Mouse (Mus musculus) A20 (cell line): ENCODE results near the gene Bud13.

Experiments
- DNase-seq: peaks from one replicate; pipeline ENCODE4 v3.0.0-alpha.2; 2011; ENCODE audit warnings: low read depth, low spot score

Gene Bud13

DNA sequence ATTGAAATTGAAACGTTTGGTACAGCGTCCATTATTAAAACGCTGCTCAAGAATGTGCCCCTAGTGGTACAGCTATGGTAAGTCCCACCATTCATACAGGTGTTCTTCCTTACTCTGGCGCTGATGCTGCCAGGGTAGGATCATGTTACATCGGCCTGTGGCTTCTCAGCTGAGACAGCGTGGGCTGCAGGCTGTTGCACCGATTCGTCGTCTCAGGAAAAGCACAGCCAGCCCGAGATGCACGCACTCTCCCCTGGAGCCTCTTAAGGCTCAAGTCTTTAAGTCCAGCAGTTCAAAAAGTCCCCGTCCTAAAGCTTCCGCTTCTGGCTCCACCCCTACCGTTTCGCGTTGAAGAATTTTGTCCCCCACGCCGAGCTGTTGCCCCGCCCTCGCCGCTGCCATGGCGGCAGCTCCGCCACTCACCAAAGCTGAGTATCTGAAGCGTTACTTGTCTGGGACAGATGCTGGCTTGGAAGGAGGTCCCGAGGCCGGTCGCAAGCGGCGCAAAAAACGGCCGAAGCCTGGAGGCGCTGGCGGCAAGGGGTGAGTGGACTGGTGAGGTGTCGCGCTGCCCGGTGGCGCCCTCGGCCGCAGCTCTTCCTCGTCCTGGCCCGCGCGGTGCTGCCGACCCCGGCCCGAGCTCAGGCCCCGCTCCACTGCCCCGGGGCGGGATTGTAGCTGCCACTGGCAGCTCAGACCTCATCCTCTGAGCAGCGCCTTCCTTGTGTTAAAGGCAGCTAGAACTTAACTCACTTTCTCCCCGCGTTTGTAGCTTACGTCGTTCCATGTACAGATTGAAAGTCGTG, at the start of gene Bud13:
Bud13 (plus strand) TSS at position 378 of the 806 bp plus-strand sequence.
- peak; percentile 99 for DNase-seq

DNA sequence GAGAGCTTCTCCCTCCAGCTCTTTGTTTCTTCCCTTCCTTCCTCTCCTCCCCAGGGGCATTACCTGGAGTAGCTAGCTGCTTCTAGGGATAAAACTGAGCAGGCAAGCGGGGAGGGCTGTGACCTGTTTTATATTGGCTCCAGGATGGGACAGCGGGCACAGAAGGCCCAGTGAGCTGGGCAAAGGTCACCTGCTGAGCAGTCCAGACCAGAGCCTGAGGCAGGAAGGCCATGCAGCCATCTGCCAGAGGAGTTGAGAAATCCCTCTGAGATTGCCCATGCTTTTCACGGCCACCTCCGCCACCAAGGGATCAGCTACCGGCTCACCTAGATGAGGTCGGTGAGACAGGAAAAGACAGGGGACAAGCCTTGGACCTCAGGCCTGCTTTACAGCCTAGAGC, 47.6 kb upstream of the Bud13 start:
- no peak for DNase-seq

DNA sequence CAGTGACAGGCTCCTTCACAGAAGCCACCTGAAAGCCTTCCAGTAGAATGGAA, 47.4 kb upstream of the Bud13 start, which contains the start of gene Apoc3:
Apoc3 (minus strand) TSS at position 41 of the 53 bp plus-strand sequence.
- DNase-seq = no peak

DNA sequence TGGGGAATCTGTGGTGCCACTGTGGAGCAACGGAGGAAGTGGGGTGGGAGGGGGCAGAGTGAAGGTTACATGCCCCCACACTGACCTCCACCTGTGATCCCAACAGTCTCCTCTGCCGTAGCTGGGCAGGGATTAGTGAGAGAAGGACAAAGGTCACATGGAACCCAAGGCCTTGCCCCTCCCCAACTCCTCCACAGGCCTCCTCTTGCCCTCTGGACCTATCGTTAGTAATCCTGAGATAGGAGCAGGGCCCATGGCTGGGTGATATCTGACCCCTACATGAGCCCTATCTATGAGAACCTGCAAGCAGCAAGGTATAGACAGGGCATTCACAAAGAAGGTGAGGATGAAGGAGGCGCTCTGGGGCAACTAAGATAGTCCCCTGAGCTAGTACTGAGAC, 47.2 kb upstream of the Bud13 start:
- no peak for DNase-seq

DNA sequence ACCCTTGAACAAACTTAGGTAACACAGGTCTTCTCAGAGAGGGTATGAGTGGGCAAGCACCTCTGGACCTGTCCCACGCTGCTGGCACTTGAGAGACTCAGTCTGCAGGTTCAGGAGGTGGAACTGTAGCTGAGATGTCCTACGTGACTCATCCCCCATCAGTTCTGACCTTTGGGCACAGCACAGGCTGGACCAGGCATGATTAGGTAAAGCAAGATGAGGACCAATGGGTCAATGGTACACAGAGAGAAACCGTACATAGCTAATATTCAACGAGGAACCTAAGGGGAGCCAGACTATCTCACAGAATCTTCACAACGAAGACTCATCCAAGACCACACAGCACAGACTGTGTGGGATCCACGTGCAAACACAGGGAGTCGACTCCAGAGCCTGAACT, 44.0 kb upstream of the Bud13 start:
- DNase-seq = no peak

DNA sequence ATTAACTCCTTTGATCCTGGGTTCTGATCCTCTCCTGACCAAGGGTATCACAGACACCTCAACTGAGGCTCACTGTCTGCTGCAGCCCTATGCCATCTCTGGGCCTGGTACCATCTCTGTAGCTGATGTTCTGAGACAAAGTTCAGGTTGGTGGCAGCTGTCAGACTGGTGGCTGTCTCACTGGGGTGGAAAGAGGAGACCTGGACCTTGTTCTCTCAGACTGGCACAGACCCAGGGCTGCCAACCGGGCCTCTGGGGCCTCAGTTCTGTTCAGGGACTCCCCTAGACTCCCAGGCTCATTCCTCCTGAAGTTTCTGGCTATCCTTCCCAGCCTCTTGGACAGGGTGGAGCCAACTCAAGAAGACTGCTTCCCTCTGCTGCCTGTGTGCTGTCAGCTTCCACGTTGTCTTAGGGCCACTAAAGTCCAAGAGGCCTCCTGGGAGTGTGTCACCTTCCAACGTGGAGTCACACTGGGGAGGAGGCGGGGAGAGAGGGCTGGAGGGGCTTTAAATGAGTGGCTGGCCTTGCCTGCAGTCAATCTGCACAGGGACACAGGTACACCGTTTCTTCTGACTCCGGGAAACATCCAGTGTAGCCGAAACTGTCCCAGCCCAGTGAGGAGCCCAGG, 42.2 kb upstream of the Bud13 start, which contains the start of gene Apoa4:
Apoa4 (plus strand) TSS at position 171 of the 628 bp plus-strand sequence.
- DNase-seq = no peak

DNA sequence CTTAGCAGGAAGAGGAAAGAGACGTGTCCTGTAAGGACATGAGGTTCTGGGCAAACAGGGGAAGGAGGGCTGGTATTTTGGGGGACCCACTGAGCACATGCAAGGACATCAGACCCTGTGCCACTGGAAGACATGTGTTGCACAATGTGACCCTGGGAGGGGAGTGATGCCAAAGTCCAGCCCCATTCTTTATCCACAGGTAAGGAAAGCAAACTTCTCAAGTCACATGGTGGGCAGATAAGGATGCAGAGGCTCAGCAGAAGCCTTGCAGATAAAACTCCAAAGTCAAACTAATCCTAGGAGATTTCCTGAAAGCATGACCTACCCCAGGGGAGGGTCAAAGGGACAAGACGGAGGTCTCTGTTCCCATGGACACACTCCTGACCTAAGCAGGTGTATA, 41.0 kb upstream of the Bud13 start:
- DNase-seq = no peak

DNA sequence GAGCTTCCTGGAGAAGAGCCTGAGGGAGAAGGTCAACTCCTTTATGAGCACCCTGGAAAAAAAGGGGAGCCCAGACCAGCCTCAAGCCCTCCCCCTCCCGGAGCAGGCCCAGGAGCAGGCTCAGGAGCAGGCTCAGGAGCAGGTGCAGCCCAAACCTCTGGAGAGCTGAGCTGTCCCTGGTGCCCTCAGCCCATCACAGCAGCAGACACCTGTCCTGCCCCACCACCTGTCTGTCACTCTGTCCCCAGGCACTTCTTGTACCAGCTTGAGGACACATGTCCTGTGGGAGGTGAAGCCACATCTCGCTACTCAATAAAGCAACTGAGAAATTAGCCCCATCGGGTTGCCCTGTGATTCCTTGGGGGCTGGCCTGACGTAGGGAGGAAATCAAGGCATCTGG, 39.7 kb upstream of the Bud13 start:
- DNase-seq = no peak

DNA sequence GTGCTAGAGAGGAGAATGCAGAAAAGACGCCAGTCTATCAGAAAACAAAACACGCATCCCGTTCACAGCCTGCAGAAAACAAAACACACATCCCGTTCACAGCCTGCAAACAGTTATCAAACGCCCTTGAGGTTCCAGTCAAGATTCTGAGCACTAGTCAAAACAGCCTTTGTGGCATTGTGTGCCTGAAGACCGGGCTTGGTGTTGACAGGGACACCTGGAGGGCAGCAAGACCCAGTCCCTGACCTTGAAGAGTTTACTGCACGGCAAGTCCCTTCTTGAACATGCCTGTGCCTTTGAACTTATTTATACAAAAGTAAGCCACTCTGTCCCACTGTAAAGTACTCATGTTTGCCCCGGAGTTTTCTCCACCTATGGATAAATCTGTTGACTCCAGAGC, 39.2 kb upstream of the Bud13 start:
- DNase-seq = no peak

DNA sequence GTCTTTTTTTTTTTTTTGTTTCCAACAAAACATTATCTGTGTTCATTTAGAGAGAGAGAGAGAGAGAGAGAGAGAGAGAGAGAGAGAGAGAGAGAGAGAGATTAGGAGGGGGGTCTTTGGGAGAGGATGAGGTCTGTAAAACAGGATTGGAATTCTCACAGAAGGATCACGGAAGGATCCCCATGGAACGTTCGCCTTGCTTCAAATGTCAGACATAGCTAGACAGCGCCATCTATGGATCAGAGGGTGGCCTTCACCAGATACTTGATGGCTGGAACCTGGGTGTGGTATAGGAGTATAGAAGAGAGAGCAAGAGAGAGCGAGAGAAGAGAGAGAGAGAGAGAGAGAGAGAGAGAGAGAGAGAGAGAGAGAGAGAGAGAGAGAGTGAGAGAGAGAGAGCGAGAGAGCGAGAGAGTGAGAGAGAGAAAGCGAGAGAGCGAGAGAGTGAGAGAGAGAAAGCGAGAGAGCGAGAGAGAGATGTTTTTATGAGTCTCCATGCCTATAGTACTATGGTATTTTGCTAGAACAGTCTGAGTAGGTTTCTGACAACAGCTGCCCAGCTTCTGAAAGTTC, 36.0 kb upstream of the Bud13 start:
- DNase-seq = peak; percentile 62

DNA sequence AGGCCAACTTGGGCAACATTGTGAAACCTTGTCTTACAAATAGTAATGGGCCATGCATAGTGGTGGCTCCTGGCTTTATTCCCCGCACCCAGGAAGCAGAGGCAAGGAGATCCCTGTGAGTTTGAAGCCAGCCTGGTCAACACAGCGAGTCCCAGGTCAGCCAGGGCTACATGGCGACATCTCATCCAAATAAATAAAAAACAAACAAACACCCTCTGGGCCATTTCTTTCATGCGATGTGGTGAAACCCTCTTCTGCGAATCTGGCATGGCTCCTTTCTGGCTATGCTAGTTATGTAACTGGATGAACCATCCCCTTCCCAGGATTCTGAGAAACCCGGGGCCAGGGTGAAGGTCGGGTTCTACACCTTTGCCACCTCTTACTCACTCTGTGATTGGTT, 26.6 kb upstream of the Bud13 start:
- no peak for DNase-seq

DNA sequence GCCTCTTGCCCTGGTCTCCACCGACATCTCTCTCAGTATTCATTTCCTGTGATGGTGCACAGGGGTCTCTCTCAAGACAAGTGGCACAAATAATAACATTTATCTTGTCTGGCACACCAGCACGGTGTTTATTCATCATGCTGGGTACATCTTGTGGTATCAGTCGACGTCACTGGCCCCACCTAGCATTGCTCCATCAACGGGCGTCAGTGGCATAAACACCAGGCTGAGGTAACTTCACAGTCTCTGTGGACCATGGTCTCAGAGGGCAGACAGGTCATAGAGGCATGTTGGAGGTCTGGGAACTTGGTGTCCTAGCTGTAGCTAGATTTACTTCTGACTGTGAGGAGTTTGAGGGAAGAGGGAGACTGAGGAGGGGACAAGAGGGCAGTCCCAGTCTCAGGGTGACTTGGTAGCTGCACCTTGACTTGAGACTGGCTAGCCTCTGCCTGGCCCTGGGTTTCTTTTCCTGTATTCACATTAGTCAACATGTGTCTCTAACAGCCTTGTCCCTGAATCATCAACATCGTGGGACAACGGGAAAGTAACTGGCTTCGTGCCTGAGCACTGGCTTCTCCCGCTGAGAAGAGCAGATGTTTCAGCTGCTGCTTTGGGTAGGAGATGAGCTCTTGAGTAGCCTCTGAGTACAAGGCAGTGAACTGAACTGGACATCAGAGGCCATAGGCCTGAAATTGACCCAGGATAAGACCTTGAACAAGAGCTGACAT, 26.0 kb upstream of the Bud13 start:
- no peak for DNase-seq

DNA sequence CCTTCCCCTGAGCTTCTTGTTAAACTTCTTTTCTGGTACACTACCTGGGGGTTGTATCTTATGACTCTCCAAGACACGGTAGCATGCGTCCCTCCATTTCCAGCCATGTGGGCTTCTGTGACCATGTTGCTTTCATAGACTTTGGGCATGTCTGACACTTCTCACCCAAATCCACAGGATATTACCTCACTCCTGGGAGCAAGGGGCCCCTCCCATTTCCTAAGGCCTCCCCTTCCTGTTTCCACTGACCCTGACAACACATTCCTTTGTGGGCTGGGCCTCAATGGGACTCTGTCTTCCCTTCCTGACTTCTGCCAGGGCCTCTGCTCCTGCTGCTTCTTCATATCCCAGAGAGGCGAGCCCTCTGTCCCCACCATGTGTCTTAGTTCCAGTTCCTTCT, 25.3 kb upstream of the Bud13 start:
- DNase-seq = no peak

DNA sequence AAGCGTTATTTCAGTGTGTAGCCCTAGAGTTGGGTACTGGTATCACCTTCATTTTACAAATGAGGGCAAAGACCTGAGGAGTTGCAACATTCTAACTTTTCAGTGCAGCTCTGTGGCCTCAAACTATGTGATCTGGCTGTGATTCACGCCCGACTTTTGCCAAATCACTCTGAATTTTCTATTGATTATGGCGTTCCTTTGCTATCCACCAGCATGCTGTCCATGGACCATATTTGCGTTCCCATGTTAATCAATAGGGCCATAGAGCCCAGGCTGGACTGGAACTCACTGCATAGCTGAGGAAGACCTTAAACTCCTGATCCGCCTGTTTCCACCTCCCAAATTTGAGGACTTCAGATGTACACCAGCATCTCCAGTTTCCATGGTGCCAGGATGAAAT, 23.7 kb upstream of the Bud13 start:
- no peak for DNase-seq

DNA sequence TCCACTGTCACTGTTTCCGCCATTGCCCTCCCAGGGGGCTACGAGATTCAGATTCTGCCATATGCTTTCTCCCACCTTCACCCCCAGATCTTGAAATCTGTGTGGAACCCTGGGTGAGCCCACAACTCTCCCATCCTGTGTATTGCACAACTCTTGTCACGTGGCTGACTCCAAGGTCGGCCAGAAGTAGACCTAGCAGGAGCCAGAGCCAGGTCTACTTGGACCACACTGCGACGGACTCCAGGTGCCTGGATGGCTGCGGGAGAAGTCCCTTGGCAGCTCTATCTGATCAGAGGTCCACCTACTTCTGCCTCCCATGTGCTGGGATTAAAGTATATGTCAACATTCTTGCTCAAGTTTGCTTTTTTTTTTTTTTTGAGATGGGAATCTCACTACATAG, 21.7 kb upstream of the Bud13 start:
- DNase-seq = no peak

DNA sequence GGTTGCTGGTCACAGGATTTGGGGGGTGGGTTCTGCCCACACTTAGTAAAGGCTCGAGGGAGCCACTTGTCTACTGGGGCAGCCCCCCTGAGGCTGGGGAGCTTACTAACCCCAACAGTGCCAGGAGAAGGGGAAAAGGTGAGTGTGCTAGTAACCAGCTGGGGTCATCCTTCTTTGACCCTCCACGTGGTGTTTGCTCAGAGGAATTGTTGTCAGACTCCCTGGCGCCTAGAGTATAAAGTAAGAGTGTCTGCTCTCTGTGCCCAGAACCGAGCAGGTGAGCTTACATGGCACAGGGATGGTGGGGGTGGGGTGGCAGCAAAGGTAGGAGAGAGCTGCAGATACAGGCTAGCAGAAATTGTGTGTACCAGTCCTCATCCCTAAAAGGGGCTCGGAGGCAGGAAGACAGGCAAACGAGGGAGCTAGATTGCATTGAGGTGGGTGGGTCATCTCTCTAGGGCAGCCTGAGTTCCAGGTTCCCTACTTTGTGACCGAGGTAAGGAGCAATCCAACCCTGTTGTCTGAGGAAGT, 14.4 kb upstream of the Bud13 start, which contains the start of gene Apoa5:
Apoa5 (plus strand) TSS at position 291 of the 531 bp plus-strand sequence.
- DNase-seq = no peak

DNA sequence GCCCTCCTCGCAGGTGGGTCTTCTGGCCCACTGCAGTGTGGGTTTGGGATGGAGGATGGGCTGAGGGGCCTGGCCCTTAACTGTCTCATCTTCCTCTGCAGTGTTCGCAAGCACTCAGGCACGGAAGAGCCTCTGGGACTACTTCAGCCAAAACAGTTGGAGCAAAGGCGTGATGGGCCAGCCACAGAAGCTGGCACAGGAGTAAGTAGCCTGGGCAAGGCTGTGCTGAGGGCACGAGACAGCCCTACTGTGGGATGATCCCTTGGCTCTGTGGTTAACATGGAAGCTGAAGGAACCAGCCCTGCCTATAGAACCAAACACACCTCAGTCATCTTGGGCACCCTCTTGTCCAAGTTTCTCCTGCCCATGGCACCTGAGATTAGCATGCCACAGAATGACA, 13.7 kb upstream of the Bud13 start:
- DNase-seq = no peak

DNA sequence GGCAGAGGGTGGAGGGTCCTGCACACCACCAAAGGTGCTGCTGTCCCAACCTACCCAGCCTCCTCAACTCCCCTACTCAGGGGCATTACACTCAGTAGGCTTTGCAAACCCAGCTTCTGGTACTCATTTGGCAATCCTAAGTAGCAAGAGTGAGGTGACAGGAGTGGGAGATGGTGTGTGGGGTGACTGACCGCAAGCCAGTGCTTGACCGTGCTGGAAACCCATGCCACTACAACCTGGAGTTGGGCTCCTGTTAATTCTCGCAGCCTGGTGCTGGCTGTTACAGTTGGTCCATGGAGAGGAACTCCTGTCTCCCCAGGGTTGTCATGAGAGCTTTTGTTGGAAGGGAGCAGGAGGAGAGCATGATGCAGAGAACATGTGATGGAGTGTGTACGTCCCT, 12.0 kb upstream of the Bud13 start:
- DNase-seq = no peak

DNA sequence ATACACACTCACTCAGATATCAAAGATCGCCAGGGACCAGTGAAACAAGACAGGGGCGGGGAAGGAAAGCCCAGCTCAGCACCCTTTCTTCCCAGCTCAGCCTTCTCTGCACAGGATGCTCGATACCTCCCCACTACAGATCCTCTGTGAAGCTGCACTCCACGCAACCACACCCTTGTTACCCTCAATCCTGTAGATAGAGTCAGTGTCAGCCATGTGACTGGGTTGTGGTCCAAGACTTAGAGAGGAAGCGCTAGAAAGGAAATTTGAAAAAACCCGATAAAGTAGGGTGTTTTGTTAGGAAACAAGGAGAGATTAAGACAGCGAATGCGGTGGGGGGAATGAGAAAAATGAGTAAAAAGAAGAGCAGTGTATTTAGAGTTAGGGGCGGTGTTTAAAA, 10.7 kb upstream of the Bud13 start:
- DNase-seq = no peak

DNA sequence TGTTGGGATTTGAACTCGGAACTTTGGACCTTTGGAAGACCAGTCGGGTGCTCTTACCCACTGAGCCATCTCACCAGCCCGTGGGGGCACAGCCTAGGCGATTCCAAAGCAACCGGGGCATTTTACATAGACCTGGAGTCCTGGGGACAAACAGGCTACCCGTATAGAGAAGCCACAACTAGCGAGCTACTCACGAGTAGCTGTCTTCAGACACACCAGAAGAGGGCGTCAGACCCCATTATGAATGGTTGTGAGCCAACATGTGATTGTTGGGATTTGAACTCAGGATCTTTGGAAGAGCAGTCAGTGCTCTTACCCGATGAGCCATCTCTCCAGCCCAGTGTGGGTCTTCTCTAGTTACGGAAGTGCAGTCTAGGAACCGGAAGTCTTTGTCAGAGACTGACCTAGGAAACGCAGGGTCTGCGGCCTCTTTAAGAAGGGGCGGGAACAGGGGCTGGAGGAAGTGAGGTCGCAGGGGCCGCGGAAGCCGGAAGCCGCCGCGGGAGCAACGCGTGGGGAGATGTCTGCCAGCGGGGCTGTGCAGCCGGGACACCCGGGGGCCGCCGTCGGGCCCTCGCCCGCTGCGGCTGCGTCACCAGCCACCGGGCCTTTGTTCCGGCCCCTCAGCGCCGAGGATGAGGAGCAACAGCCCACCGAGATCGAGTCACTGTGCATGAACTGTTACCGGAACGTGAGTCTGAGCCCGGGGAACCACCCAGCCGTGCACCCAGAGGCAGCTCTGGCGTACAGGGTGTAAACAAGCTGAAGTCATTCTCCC, 9.9 kb upstream of the Bud13 start, which contains the start of gene Zpr1:
Zpr1 (plus strand) TSS at position 388 of the 778 bp plus-strand sequence.
- DNase-seq = peak; percentile 95

DNA sequence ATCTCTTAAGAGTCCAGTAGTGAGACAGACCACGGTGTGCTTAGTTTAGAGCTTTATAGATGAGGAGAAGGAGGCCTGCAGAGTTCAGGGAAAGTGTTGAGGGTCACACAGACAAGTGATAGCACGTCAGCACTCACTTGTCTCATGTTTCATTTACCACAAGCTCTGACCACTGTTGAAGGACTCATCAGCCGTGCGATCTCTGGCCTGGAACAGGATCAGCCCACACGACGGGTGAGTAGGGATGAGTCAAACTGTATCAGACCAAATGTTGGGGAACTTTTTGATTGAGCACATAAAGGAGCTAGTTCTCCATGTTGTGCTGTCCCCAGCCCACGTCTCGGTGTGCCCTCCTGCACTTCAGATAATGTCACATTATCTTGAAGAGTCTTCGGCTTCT, 8.3 kb upstream of the Bud13 start:
- no peak for DNase-seq

DNA sequence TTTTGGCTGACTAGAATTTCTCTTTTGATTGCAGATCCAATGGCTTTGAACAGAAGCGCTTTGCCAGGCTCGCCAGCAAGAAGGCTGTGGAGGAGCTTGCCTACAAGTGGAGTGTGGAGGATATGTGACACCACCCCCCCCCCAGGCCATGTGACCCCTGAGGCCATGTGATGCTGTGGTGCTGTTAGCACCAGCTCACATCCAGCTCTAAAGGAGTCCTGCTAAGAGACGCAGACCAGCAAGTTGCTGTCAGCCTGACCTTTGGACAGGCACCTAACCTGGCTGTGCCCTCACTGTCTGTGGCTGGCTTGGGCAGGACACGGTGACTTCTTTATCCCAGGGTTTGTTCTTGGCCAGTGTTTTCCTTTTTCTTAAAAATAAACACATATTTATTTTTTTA, 15.6 kb downstream of the Bud13 start:
- no peak for DNase-seq
